8 mouse cellular contexts compared by ENCODE assay signal in the genomic region with DNA sequence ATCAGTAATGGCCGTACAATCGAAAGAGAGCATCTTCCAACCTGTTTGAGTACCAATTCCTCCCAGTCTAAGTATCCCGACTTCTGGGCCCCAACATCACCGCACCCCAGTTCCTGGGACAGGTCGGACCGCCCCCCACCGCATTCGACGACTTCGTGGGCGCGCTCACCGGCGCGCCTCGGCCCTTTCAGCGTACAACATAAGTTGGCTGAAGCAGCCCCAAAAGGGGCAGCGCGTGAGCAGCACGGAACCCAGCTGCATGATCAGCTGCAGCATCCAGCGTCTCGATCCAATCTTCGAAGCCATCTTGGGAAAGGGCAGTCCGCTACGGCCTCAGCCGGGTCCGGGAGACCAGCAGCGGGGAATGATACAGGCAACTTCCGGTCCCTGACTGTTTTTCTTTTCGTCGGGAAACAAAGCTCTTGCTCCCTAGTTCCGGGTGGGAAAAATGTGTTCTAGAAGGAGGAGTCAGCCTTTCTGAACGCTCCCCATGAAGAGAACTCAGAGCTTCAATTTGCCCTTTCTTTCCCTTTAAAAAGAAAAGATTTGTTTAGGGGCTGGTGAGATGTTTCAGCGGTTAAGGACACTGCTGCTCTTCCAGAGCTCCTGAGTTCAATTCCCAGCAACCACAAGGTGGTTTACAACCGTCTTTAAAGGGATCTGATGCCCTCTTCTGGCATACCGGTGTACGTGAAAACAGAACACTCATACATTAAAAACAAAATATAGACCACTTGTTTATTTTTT. TPM values are rescaled to one million over a fixed set of nuclear protein-coding genes. Genes with fewer than 3 reads are reported as not detected.
DNase-seq lines count a peak whose midpoint lies in the region; ATAC-seq lines count a peak whose summit lies in the region.

Tmem101 (minus strand) TSS at position 366 of the 747 bp plus-strand sequence.

- ATAC-seq in inflammation-experienced regulatory T-cells, adult 6 months: peak; percentile 69
- peak; percentile 80 for ATAC-seq in megakaryocyte-erythroid progenitor cell, adult 5-6 weeks (replicated peaks; ENCODE audit: low FRiP score, low TSS enrichment, poor library complexity, severe bottlenecking)

- DNase-seq in adrenal gland, adult (ENCODE audit: inconsistent age in 2 of 2, low spot score in 1 of 2): peak; percentile 91 to 97
- DNase-seq in embryo, embryonic 10.5 days (ENCODE audit: low spot score): peak; percentile 95
- peak; percentile 91 for DNase-seq in gastrocnemius, postnatal 14 days
- DNase-seq in left cerebral cortex, postnatal 10 days (ENCODE audit: extremely low spot score in 1 of 2, low spot score in 2 of 2): peak; percentile 93
- DNase-seq in right cerebral cortex, postnatal 25 days: peak; percentile 86
- peak; percentile 88 to 90 for DNase-seq in urinary bladder, postnatal 4 days (ENCODE audit: low spot score in 2 of 2)

- intact Hi-C loops in gastrocnemius, postnatal 14 days (cut with DNase I; ENCODE audit: low total_unique reads): no loop called here
- intact Hi-C loops in left cerebral cortex, postnatal 10 days (cut with DNase I): loop anchor here (5.0 kb wide), 1 partner anchor 111 kb away; the partner anchor contains the start of gene Asb16

RNA-seq across cellular contexts. Expression of gene Tmem101, which starts in this region (rescaled TPM):
- 10 to 100 TPM; 15.1 to 16.5 TPM for total RNA-seq in gastrocnemius, postnatal 14 days (2021)
- polyA plus RNA-seq in inflammation-experienced regulatory T-cells, adult 6 months (2017; shearing (Covaris generic)): 10 to 100 TPM; 11.9 to 15.3 (median 13.9) TPM
- total RNA-seq in left cerebral cortex, postnatal 10 days (2021): 10 to 100 TPM; 24.3 to 24.4 TPM
- total RNA-seq in megakaryocyte-erythroid progenitor cell, adult 5-6 weeks (2014; fragmentation: Nextera tagmentation): 4.7 and 9.3 TPM in 2 replicates
- 11.8 and 15.7 TPM in 2 replicates for total RNA-seq in megakaryocyte-erythroid progenitor cell, adult 5-6 weeks (2017)

Comparison
In these comparisons a context has a peak if more than half of its experiments do, and no peak if none do; other contexts are left out.
1. Peak in every context shown above with its lines: DNase-seq and ATAC-seq.